Mouse (Mus musculus): ENCODE results near the gene Fcna.
A peak's percentile ranks its signal among the peaks of the same experiment; 100 is the strongest.

Fcna gene

DNA sequence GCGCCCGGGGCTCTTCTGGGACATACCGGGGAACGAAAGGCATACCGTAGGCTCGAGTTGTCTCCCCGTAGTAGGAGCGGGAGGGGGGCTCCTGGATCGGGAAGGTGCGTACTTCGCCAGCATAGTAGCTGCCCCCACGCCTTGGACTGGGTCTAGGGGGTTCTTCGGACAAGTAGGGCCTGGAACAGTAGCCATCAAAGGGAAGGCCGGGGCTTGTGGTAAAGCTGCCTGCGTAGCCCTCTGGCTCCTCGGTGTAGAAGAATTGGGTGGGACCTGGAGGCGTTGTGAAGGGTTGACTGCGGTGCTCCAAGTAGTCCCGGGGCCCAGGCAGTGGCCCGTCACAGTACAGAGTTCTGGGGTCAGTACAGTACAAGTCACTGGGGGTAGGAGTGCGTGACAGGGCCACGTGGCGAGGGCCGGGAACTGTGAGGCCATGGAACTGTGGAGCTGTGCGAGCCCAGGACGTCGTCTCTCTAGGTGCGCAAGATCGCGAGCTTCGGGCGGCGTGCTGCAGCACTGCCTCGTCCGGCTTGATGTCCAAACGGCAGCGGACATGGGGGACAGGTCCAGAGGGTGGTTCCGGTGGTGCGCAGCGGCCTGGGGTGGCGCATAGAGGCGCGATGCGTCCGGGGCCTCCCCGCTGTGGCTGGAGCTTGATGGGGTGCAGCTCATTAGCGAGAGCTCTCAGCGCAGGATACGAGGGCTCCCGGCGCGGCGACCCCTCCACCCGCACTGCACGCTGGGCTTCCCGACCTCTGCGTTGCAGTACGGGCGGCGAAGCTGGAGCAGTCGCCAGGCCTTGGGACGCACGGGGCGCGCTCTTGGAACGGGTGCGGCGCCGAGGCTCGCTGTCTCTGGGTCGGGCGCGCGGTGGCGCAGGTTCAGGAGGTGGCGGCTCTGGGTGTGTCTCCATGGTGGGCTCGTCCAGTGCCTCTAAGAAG is 48.8 kb downstream of the Fcna start:
- DNase-seq (ENCODE audit: low read depth, low spot score), result peak; percentile 47

DNA sequence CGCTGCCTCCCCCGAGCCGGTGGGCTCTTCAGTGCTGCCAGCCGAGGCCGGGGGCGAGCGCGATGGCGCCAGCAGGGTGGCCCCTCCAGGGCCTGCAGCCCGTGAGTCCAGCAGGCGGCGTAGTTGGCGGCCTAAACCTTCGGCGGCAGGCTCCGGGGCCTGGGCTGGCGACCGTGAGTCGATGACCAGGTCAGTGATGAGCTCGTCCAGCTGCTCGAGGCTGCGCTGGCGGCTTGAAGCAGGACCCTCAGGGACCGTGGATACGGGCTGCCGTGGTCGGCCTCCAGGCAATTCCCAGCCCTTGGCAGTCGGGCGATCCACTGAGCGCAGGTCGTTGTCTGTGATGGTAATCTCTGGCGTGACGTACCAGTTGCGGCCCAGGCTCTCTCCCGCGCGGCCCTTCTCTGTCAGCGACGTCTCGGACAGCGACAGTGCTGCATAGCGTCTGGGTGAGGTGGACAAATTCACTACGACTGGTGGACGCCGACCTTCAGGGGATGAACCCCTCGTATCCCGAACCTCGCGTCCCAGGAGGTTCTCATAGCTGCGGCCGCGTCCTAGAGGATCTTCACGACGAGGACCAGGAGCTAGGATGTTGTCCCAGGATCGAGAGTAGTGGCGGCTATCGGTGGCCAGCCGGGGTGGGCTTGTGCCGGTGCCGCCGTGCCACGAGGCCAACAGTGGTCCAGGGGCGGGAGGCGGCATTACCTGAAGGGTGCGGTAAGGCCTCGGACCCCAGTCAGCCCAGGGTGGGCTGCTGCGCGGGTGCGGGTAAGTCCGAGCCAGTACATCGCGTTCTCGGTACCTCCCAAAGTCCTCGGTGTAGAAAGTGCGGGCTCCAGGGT is 49.7 kb downstream of the Fcna start:
- DNase-seq (ENCODE audit: low read depth, low spot score), result peak; percentile 35

DNA sequence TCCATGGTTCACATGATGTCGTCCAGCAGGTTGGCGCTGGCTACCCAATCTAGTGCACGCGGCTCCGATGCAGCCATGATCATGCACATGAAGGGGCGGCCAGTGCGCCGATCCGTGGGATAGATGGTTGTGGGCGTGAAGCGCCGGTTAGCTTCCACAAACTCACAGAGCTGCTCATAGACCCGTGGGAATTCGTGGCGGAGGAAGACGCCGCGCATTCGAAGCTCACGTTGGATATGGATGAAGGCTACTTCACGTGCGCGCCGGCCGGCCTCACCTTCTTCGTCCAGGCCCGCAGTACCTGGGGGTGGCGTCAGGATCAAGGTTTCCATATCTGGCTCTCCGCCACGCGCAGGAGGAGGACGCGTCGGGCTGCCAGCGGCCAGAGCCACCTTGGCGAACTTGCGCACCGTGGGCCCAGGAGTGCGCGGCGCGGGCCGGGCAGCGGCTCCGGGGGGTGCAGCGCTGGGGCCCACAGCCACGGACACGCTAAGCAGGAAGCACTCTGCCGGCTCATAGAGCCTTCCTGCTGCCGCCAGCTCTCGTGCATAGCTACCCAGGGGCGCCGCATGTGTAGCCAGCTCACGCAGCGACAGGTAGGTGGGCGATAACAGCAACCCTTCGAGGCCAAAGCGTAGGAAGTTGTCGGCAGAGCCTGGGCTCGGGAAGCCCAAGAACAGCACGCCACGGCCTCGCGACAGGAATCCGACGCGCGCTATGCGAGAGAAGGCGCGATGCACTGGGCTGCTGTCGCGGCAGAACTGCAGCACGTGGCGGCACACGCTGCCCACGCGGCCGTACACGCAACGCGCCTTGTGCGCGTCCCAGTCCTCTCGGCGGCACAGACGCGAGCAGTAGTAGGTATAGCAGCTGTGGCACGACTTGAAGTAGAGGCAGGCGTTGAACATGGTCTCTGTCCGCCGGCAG is 50.6 kb downstream of the Fcna start:
- DNase-seq (ENCODE audit: low read depth, low spot score), result peak; percentile 35

DNA sequence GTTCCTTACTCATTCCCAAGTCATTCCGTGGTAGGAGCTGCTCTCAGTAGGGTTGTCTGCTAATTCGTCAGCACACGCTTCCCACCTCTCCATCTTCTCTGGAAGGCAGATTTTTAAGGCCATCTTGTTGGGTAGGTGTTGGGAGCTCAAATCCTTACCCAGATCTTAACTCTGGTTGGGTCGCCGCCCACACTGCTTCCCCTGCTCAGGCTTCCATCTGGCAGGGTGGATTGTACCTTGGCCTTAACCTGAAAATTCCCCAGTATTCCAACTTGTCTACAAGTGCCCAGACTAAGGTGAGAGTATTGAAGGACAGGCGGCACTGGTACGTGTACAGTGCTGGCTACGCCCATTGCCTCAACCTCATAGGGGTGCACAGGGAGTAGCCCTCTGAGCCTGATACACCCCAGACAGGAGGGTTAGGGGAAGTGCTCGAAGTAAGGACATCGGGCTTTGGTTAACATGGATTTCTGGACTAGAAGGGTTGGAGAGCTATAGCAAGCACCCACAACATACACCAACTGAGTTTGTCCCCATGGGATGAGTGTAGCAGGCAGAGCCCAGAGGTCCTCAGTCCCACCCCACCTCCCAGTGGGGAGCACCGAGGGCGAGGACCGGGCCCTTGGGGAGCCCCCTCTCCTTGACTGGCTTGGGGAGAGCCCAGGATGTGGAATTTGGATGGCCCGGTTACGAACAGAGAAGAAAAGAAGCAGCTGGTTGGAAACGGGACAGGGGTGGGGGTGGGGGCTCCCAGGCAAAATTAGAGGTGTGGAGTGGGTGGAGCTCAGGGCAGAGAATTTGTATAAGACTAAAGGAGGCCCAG is 51.6 kb downstream of the Fcna start:
- DNase-seq (ENCODE audit: low read depth, low spot score), result peak; percentile 16

DNA sequence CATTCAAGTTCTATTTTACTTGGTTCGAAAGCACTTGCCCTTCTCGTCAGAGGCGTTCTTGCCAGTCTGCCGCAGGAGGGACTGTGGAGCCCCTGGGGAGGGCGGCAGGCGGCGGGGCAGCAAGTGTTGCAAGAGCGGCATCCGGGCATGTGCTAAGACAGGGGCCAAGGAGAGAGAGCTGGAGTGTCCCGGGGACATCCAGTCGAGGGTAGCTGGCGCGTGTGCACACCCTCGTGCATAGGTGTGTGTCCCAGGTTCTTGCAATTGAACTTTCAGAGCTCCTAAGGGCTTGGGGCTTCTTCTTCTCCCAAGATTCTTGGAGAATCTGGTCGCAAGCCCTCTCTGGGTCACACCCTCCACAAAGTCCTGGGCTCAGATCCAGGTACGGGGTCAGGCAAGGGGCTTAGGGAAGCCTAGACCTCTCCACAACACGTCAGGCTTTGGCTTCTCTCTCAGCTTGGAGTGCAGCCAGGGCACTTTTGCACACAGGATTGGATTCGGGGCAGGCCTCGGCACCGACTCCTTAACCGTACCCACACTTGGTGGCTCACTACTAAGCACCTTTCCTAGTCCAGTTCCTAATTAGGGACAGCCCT is 52.3 kb downstream of the Fcna start:
- DNase-seq (ENCODE audit: low read depth, low spot score), result peak; percentile 23
